Mouse (Mus musculus) kidney, adult 2 months (tissue): ENCODE measurements at regions not wholly inside any gene's neighbourhood (a gene's known extent, or its start where the extent isn't known, plus 50 kb on each side); places are given as distances from the start of the nearest gene placed in this dataset.

Experiments
- DNase-seq: peaks from one replicate; pipeline ENCODE4 v3.0.0; 2021
- H3K27ac ChIP-seq: fragments of 200-500 bp; 2 replicates; pipeline ENCODE4 v1.5.1; 2012; ENCODE audit warnings: low read depth, low read length, control low read depth, inconsistent platforms; ENCODE audit not compliant: insufficient read depth
- H3K27me3 ChIP-seq: fragments of 200-500 bp; replicated peaks from 2 replicates; pipeline ENCODE4 v1.6.1; 2012; ENCODE audit warnings: mild to moderate bottlenecking, moderate library complexity, low read length, inconsistent platforms; ENCODE audit not compliant: control insufficient read depth, insufficient read depth
- H3K36me3 ChIP-seq: fragments of 200-500 bp; 2 replicates; pipeline ENCODE4 v1.6.1; 2012; ENCODE audit warnings: mild to moderate bottlenecking, moderate library complexity, low read length, inconsistent platforms; ENCODE audit not compliant: control insufficient read depth, insufficient read depth
- H3K4me1 ChIP-seq: fragments of 200-500 bp; 2 replicates; pipeline ENCODE4 v1.6.1; 2011; ENCODE audit warnings: low read length; ENCODE audit not compliant: control insufficient read depth, insufficient read depth
- H3K4me3 ChIP-seq: fragments of 200-500 bp; 2 replicates; pipeline ENCODE4 v1.5.1; 2011; ENCODE audit warnings: mild to moderate bottlenecking, low read depth, low read length, control low read depth; ENCODE audit not compliant: insufficient read depth
- CTCF ChIP-seq: fragments of 200-500 bp; conservative IDR thresholded peaks from 2 replicates; pipeline ENCODE4 v1.5.1; 2011; ENCODE audit warnings: low read depth, mild to moderate bottlenecking, control low read depth, low read length, moderate library complexity, mixed read lengths; ENCODE audit not compliant: insufficient read depth, insufficient read length
- POLR2A ChIP-seq: fragments of 200-500 bp; IDR thresholded peaks from one replicate; pipeline ENCODE4 v1.6.1; 2011; ENCODE audit warnings: low read depth, low read length, control low read depth
- WGBS: fragments of 180-500 bp; shearing (Covaris S2); methylation state at CpG from one replicate; pipeline ENCODE4 v1.1.7; 2018; 5-methylcytosine and 5-hydroxymethylcytosine counted together

DNA sequence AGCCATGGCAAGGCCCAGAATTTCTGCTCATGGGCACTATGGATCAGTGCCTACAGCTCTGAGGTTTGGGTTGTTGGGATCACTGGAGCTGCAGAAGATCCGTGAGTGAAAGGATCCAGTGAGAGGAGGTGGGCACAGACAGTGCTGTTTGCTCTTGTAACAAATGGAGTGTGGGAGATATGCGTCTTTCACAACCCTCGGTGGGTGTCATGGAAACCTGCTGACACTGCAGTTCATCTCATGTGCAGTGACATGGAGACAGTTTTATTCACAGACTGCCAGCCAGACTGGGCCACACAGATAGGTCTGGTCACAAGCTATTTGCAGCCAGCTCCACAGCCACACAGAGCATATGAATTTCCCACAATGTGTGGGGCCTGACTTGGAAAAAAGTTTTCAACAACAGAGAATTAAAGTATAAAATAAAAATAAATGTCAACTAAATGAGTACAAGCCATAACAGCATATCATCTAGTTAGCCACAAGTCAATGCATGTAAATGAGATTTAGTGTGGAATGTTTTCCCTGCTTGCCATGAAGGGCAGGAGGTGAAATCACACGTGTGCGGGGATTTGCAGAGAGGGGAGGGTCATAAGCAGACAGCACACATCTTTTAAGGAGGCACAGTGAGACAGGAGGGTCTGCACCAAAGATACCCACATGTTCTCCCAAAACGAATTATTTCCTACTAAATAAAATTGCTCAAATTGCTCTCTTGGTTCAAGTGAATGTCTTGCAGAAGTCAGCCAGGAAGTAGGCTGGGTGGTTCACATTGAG lies 124.8 kb upstream of the Pfn2 start:
- Histone ChIP-seq H3K27me3 (no peaks in the 10 kb centered on the region), H3K27ac (no peak overlapping the region; the same call in 1 of the 2 replicates), H3K4me3 (no peak overlapping the region), H3K4me1 (no peaks in the 10 kb centered on the region), H3K36me3 (no peaks in the 10 kb centered on the region)
- DNase-seq: no peak
- WGBS: 41% methylated on average over 6 of the region's 6 CpGs
- TF ChIP-seq POLR2A: no peak
- TF ChIP-seq CTCF: no peak

DNA sequence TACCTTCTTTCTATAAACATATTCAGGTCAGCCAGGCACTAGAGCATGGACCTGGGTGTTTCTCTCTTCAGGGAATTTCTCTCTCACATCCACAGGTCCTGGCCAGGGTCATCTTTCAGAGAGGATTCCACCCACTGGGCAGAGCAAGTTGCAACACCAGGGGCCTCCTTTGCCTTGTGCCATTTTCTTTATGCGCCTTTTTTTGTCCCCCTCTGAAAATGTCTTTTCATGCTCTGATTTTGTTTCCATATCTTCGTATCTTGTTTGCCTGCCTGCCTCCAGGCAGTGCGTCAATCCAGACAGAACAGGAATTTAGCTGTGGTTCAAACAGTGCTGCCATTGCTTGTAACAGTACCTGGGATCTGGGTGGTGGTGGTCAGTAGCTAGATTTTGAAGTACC lies 125.7 kb upstream of the Pfn2 start:
- H3K36me3 ChIP-seq: no peaks in the 10 kb centered on the region
- TF ChIP-seq POLR2A: no peak
- TF ChIP-seq CTCF: no peak
- no peaks in the 10 kb centered on the region for H3K4me1 ChIP-seq
- no peak for DNase-seq
- H3K27me3 ChIP-seq: no peaks in the 10 kb centered on the region
- no peak overlapping the region for H3K27ac ChIP-seq
- 76% methylated on average over 3 of the region's 3 CpGs for WGBS
- no peak overlapping the region for H3K4me3 ChIP-seq

DNA sequence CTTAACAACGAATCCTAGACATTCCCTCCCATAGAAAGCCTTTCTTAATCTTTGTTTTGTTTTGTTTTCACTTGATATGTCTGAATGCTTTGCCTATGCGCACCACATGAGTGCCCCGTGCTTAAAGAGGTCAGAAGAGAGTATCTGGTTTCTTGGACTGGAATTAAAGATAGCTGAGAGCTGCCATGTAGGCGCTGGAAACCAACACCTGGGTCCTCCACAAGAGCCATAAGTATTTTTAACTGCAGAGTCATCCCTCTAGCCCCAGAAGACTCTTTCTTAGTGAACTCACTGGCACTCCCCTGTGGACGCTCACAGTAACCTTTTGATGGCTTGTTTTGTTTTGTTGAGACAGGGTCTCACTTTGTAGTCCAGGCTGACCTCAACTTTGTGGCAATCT lies 127.5 kb upstream of the Pfn2 start:
- no peak for DNase-seq
- H3K27ac ChIP-seq: no peak overlapping the region
- WGBS: 67% methylated on average over 5 of the region's 5 CpGs
- TF ChIP-seq POLR2A (no peak), CTCF (no peak)
- no peaks in the 10 kb centered on the region for H3K36me3 ChIP-seq
- H3K27me3 ChIP-seq: no peaks in the 10 kb centered on the region
- H3K4me3 ChIP-seq: no peak overlapping the region
- no peaks in the 10 kb centered on the region for H3K4me1 ChIP-seq

DNA sequence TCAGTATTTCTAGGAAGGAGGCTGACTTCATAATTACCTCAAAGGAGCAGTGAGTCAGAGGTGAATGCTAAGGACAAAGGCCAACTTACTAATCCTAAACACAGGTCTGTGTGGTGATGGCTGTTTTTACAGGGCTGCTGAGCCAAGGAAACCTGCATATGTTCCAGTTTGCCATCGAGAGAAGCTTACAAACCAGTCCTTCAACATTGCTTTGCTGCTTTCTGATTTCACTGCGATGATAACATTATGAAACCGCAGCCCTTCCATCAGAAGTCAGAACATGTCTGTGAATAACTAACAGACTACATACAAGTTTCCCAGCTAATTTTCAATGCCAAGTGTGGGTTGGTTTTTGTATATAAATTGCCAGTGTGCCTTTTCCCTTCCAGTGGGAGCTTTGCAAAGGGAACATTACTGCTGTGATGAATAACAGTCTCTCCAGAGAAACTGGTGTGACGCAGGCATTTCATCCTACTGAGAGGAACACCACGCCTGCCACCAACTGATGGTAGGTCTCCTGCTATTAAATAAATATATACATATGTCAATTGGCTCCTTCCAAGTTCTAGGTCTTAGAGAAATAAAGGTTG lies 128.9 kb upstream of the Pfn2 start:
- peak; percentile 20 for DNase-seq
- H3K27me3 ChIP-seq: no peaks in the 10 kb centered on the region
- 69% methylated on average over 5 of the region's 5 CpGs for WGBS
- H3K4me1 ChIP-seq: no peaks in the 10 kb centered on the region
- H3K4me3 ChIP-seq: no peak overlapping the region
- no peaks in the 10 kb centered on the region for H3K36me3 ChIP-seq
- H3K27ac ChIP-seq: no peak overlapping the region
- TF ChIP-seq CTCF (no peak), POLR2A (no peak)

- Histone ChIP-seq H3K4me3 (no peak overlapping the region), H3K27ac (no peak overlapping the region), H3K36me3 (no peaks in the 10 kb centered on the region), H3K4me1 (no peaks in the 10 kb centered on the region), H3K27me3 (no peaks in the 10 kb centered on the region)
- 78% methylated on average over 3 of the region's 3 CpGs for WGBS
- TF ChIP-seq POLR2A (no peak), CTCF (no peak)
- no peak for DNase-seq
Observed at GRCm38 (mm10) chr3:57988175-57988574, 140.3 kb upstream of the Pfn2 start.

DNA sequence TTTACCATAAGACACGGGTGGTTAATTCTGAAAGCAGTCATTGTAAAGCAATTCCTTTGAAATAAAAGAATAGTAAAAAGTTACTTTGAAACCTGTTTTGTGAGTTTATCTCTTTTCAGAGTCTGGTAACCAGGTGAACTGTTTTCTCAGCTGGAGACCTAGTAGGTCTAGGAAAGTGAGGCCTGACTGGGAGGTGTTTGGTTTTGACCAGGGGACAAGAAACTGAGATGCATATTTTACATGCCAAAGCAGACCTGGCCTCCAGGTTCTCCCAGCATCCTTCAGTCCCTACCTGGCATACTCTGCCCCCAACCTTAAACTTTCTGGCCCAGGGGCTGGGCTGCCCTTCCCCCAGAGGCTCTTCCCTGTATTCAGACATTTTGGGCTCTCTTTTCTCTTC lies 142.9 kb upstream of the Pfn2 start:
- Histone ChIP-seq H3K27ac (no peak overlapping the region), H3K36me3 (no peaks in the 10 kb centered on the region), H3K4me1 (no peaks in the 10 kb centered on the region), H3K27me3 (no peaks in the 10 kb centered on the region), H3K4me3 (no peak overlapping the region)
- TF ChIP-seq POLR2A: no peak
- no peak for TF ChIP-seq CTCF
- 53% methylated on average over 1 of the region's 1 CpGs for WGBS
- no peak for DNase-seq
